Mouse (Mus musculus) Patski (cell line): ENCODE data around the gene Slpi. TPM values are rescaled to one million over a fixed set of nuclear protein-coding genes. Genes with fewer than 3 reads are reported as not detected.

Source experiments
- ATAC-seq: fragments of 100-300 bp; one replicate; pipeline ENCODE4 v1.8.0; 2021
- CTCF ChIA-PET: fragments of 350-600 bp; sonication (Branson Sonifier 250); formaldehyde crosslinking; loops from one replicate; lab custom pipeline; 2022; ENCODE audit warnings: inconsistent platforms; lab: Charles Lee
- POLR2A ChIA-PET: fragments of 350-600 bp; sonication (Branson Sonifier 250); formaldehyde crosslinking; loops from one replicate; lab custom pipeline; 2022; ENCODE audit warnings: antibody characterized with exemption, inconsistent platforms; lab: Charles Lee
- DNase-seq: peaks from one replicate; pipeline ENCODE4 v3.0.0-alpha.2; 2011; ENCODE audit warnings: low read depth, low spot score
- H3K27me3 ChIP-seq: fragments of 371-371 bp; one replicate; pipeline ENCODE4 v1.5.1; 2021
- CTCF ChIP-seq: fragments of 100-300 bp; IDR thresholded peaks from one replicate; pipeline ENCODE4 v1.5.1; 2021
- in situ Hi-C: fragments of 300-500 bp; cut with MboI; formaldehyde crosslinking; loops from 3 replicates; pipeline ENCODE4 v1.11.1; 2018; ENCODE audit warnings: low pct_unique_long_range_greater_than_20kb, mixed read lengths
- polyA plus RNA-seq: library from polyadenylated mRNA; unstranded; gene quantifications from one replicate; pipeline ENCODE4 v1.2.3, GENCODE M21; 2021

Slpi gene
- polyA plus RNA-seq, 1 experiment from 2014 or later = 149 TPM

DNA sequence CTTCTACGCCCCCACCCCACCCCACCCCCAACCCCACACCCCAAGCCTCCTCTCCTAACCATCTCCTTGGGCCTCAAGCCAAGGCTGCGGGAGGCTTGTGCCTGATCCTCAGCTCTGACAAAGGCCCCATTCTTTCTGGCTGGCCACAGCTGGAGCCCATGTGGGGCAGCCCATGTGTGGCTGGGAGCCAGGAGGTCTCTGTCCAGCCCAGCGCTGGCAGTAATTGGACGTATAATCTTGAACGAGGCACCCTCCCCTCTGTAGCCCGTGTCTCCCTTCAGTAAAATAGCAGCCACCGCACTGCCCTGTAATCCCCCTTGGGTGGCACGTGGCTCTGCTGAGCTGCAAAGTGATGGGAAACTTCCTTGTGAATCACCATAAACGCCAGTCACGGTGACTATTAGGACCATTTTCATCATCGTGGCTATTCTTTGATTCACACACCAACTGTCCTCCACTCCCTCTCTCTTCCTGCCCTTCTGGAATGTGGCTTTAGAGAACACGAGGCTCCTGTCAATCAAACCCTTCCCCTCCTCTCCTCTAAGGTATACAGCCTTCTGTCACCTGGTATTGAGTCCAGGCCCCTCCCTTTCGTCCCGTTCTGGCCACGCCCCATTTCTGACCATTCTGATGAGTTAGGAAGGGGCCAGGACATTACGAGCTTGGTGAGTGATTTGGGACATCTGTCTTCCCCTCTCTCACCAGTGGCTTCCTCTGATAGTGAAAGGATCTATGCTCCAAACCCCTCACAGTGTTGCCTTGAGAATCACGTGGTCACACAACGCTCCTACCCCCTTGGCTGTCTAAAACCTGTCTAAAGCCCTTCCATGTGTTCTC lies 2.8 kb downstream of the Slpi start:
- peak; percentile 79 for ATAC-seq
- no peaks in the 10 kb centered on the region for H3K27me3 ChIP-seq
- POLR2A ChIA-PET = no interaction called here
- CTCF ChIA-PET = interaction anchor here (0.7 to 2.9 kb wide), 11 partner anchors 13 to 319 kb away, joined by 3 to 12 read pairs (median 4); no protein-coding TSS in a partner anchor
- peak; percentile 94 for DNase-seq
- in situ Hi-C loops = loop anchor here (5.0 to 10.0 kb wide), 3 partner anchors 34 to 281 kb away; no protein-coding TSS in a partner anchor
- TF ChIP-seq CTCF = no peak

DNA sequence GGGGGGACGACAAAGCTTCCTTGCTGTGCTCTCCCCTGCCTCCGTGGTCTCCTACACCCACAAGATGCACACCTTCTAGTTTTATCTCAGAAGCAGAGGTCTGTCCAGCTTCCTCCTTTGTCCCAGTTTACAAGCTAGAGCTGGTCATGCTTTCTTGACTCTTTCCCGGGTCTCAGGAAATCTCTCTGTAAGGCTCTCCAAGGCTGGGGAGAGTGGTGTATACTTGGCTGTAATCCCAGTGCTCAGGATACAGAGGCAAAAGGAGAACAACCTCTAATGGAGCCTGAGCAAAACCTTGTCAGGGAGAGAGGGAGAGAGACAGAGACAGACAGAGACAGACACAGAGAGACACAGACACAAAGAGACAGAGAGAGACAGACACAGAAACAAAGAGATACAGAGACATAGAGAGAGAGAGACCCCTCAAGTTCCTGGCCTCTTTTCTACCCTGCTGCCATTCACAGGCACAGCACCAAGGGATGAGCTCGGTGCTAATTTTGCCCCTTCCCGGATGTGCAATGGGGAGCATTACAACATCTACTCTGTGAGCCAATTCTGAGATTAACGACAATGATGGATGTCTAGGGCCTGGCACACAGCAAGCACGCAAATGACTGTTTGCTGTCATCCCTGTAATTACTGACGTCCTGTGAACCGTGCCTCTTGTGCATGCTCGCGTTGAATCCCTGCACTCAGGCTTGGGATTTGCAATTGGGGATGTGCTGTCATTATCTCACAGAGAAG lies 5.1 kb downstream of the Slpi start:
- ChIA-PET CTCF (interaction anchor here (0.8 to 1.8 kb wide), 6 partner anchors 15 to 27 kb away, joined by 3 to 4 read pairs (median 3); no protein-coding TSS in a partner anchor), POLR2A (interaction anchor here (1.1 kb wide), 1 partner anchor 16 kb away, joined by 3 read pairs; no protein-coding TSS in a partner anchor)
- DNase-seq (peak; percentile 64), ATAC-seq (peak; percentile 15)
- no peak for TF ChIP-seq CTCF
- in situ Hi-C loops = loop anchor here (10.0 kb wide), 2 partner anchors 249 to 279 kb away; no protein-coding TSS in a partner anchor
- H3K27me3 ChIP-seq = no peaks in the 10 kb centered on the region

DNA sequence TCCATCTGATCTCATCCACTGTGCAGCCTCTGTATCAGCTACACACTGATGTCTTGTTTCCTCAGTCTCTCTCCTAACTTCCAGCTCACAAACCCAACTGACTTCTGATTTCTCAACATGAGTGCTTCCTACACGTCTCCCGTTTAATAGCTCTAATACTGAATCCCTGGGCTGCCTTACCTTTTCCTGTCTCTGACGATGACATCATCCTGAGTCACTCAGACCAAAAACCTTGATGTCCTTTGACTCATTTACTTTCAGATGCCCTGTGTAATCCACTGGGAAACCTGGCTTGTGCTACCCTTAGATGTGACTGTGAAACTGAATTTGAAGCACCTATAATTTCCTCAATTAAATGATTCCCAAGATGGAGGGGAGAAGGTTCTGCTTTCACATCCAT lies 5.9 kb downstream of the Slpi start:
- in situ Hi-C loops = loop anchor here (10.0 kb wide), 2 partner anchors 248 to 278 kb away; no protein-coding TSS in a partner anchor
- H3K27me3 ChIP-seq = no peaks in the 10 kb centered on the region
- no peak for ATAC-seq

DNA sequence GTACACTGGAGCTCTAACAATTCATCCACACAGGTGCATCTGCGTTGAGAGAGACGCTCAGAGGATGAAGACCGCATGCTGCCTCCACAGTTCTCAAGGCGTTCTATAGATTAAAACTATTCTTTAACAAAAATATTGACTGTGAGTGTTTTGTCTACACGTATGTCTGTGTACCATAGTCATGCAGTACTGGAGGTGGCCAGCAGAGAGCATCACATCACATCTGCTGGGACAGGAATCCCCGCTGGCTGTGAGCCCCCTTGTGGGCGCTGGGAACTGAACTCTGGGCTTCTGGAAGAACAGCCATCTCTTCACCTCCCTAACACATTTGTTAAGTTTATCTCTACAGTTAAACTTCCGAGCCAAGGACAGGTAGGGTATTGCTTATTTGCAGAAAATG lies 7.2 kb downstream of the Slpi start:
- POLR2A ChIA-PET = interaction anchor here (0.6 kb wide), 1 partner anchor 280 kb away, joined by 3 read pairs; no protein-coding TSS in a partner anchor
- DNase-seq = no peak
- ATAC-seq = no peak
- CTCF ChIA-PET = no interaction called here
- in situ Hi-C loops = loop anchor here (10.0 kb wide), 2 partner anchors 247 to 277 kb away; no protein-coding TSS in a partner anchor
- H3K27me3 ChIP-seq = no peaks in the 10 kb centered on the region
- peak; percentile 40 for TF ChIP-seq CTCF

More for the DNA sequence above, 5.9 kb downstream of the Slpi start:
- no peak for TF ChIP-seq CTCF
- ChIA-PET POLR2A (interaction anchor here (1.1 kb wide), 1 partner anchor 17 kb away, joined by 3 read pairs; no protein-coding TSS in a partner anchor), CTCF (interaction anchor here (1.3 to 1.8 kb wide), 2 partner anchors 18 to 26 kb away, joined by 3 to 4 read pairs; no protein-coding TSS in a partner anchor)
- DNase-seq = peak; percentile 51

DNA sequence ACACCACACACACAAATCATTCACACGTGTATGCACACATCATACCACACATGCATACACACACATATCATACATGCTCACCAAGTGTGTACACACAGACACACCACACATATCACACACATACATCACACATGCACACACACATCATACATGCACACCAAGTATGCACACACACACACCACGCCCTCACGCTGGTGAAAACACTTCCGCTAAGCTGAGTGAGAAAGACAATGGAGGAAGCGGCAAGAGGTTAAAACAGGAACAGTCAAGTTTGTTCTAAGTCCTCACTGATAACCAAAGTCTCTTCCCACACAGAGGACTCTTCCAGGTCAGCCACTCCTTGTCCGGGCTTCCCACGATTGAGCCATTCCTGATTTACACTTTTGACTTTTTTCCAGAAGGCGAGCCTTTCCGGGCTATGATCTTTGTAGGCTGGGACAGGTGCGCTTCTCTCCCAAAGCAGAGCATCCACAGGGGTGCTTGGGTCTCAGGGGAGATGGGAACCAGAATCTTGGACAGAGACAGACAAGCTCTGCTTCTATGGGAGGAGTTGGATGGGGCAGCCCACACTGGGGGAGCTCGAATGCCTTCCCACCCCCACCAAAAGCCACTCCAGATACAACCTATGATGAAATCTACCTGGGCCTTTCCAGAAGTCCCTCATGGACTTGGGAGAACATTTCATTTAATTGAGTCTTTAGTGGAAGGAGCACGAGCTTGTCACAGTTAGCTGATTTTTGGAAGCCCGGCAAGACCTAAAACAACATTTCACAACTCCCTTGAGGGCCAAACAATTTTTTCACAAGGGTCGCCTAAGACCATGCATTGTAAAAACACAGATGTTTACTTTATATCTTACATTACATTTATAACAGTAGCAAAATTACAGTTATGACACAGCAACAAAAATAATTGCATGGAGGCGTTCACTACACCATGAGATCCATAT lies 11.1 kb downstream of the Slpi start:
- POLR2A ChIA-PET = no interaction called here
- TF ChIP-seq CTCF = no peak
- CTCF ChIA-PET = interaction anchor here (1.5 kb wide), 1 partner anchor 12 kb away, joined by 3 read pairs; no protein-coding TSS in a partner anchor
- in situ Hi-C loops = no loop called here
- ATAC-seq (no peak), DNase-seq (no peak)
- no peaks in the 10 kb centered on the region for H3K27me3 ChIP-seq

DNA sequence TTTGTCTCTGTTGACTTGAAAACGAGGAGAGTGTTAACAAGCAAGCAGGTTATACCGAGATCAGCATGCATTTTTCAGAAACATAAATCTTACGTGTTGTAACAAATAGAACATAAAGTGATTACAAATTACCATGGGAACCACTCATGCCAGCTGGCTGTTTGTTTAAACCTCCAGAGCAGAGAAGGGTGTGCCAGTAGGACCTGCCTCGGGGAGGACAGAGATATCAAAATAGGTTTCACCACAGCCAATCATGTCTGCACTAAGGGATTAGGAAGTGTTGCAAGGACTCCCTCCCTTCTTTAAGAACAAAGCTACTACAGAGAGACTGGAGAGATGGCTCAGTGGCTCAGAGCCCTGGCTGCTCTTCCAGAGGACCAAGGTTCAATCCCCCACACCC lies 15.7 kb downstream of the Slpi start:
- TF ChIP-seq CTCF = no peak
- H3K27me3 ChIP-seq = no peaks in the 10 kb centered on the region
- CTCF ChIA-PET = no interaction called here
- in situ Hi-C loops = no loop called here
- DNase-seq = no peak
- POLR2A ChIA-PET = no interaction called here
- no peak for ATAC-seq

DNA sequence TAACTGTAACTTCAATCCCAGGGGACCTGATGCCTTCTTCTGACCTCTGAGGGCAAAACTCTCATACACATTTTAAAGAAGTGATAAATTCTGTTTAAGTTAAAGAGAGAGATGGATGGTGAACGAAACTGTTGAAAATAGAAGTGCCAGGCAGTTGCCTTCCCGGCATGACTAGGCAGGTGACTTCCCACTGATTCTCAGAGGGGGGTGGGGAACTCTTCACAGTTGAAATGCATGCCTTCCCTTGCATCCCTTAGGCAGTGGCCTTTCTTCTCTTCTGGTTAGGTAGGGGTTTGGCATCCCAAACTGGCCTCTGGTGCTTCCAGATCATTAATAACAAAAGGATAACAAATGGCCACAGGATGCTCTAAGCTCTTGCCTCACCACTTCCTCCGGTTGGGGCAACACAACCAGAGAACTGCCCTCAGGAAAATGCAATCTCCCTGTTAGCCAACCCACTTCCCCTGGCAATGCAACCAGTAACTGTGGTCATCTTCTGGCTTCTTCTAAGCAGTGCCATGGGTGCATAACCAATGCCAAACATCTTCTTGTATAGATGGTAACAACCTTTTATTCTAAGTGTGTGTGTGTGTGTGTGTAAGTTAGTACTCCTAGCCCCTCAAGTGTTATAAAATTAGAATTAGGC lies 16.4 kb downstream of the Slpi start:
- in situ Hi-C loops = no loop called here
- CTCF ChIA-PET = interaction anchor here (1.3 kb wide), 1 partner anchor 16 kb away, joined by 4 read pairs; the partner anchor contains the start of gene Slpi
- no peaks in the 10 kb centered on the region for H3K27me3 ChIP-seq
- POLR2A ChIA-PET = interaction anchor here (0.8 kb wide), 1 partner anchor 916 kb away, joined by 6 read pairs; no protein-coding TSS in a partner anchor
- no peak for DNase-seq
- no peak for TF ChIP-seq CTCF
- no peak for ATAC-seq

DNA sequence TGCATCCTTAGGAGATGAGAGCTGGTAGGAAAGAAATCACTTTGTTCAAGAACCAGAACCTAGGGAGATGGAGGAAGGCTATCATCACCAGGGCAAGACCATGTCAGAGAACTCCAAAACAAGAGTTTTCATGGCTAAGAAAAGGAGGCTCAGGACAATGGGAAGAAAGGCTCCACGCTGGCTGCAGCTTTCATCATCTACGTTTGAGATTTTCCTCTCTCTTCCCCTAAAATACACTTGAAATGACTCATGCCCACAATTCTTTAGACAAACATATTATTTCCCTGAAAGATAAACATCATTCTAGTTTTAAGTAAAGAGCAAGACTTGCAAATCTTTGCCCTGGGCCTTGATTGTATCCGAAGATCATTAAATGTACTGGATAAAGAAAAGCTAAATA lies 17.5 kb downstream of the Slpi start:
- TF ChIP-seq CTCF = no peak
- DNase-seq (no peak), ATAC-seq (no peak)
- CTCF ChIA-PET = interaction anchor here (1.3 kb wide), 1 partner anchor 18 kb away, joined by 4 read pairs; the partner anchor contains the start of gene Slpi
- POLR2A ChIA-PET = no interaction called here
- H3K27me3 ChIP-seq = no peaks in the 10 kb centered on the region
- in situ Hi-C loops = no loop called here

DNA sequence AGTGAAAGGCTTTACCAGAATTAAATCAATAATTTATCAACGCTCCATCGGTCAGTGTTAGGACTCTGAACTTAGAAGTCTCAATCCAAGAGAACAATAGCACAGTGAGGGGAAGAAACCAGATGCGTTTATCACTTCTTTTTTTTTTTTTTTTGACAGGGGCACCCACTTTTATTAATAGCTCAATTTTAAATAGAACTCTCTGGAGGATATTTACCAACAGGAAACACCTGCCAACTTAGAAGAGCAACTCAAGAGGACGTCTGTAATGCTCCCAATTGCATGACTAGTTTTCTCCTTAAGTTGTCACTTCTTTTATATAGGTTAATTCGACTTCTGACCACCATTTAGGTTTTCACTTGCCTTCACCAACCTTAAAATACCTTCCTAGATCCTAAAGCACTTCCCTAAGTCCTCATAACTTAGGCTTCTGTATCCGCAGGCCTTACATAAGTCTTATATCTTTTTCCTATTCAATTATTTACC lies 20.2 kb downstream of the Slpi start:
- no peak for TF ChIP-seq CTCF
- ChIA-PET CTCF (interaction anchor here (1.5 kb wide), 1 partner anchor 15 kb away, joined by 4 read pairs; no protein-coding TSS in a partner anchor), POLR2A (no interaction called here)
- DNase-seq (no peak), ATAC-seq (no peak)
- no peaks in the 10 kb centered on the region for H3K27me3 ChIP-seq
- in situ Hi-C loops = no loop called here
